Mouse (Mus musculus): ENCODE measurements at regions not wholly inside any gene's neighbourhood (a gene's known extent, or its start where the extent isn't known, plus 50 kb on each side); places are given as distances from the start of the nearest gene placed in this dataset.

- ChIA-PET POLR2A (no interaction called here), CTCF (interaction anchor here in 1 of 4 experiments (0.6 kb wide), 1 partner anchor 697 kb away, joined by 4 read pairs; no protein-coding TSS in a partner anchor)
Observed at GRCm38 (mm10) chr8:100942680-100943427, 1526.6 kb upstream of the Cdh8 start.

- ChIA-PET CTCF (no interaction called here), POLR2A (no interaction called here)
Observed at GRCm38 (mm10) chr8:100939533-100939932, 1523.3 kb upstream of the Cdh8 start.

GRCm38 (mm10) chr8:100890307-100890706, 1474.0 kb upstream of the Cdh8 start:
- ChIA-PET CTCF (no interaction called here), POLR2A (no interaction called here)

GRCm38 (mm10) chr8:100865624-100866023, 1449.4 kb upstream of the Cdh8 start:
- ChIA-PET POLR2A (no interaction called here), CTCF (no interaction called here)

- ChIA-PET POLR2A (no interaction called here), CTCF (interaction anchor here in 1 of 4 experiments (0.6 kb wide), 1 partner anchor 38 kb away, joined by 3 read pairs; no protein-coding TSS in a partner anchor)
Observed at GRCm38 (mm10) chr8:100850822-100851437, 1434.7 kb upstream of the Cdh8 start.
